Mouse (Mus musculus): ENCODE measurements around the gene Msh3. TPM values are rescaled to one million over a fixed set of nuclear protein-coding genes. Genes with fewer than 3 reads are reported as not detected.

Gene Msh3
- polyA plus RNA-seq, 1 experiment, result 33.7 TPM

GRCm38 (mm10) chr13:92339787-92340186, 15.0 kb downstream of the Msh3 start:
- peaks cover 17% of the 10 kb centered on the region for H3K36me3 ChIP-seq (ENCODE audit: control insufficient read depth, insufficient read depth, low read length, poor library complexity, severe bottlenecking)
- H3K4me3 ChIP-seq (ENCODE audit: low read depth, low read length), result no peak overlapping the region
- H3K9ac ChIP-seq (ENCODE audit: low read depth, poor library complexity, severe bottlenecking), result no peak overlapping the region
- no peak for TF ChIP-seq EP300 (IDR thresholded peaks at IDR 0.05; ENCODE audit: insufficient read depth, low read depth, low read length)
- TF ChIP-seq CTCF (IDR thresholded peaks at IDR 0.05; ENCODE audit: low read depth, low read length), result no peak
- no peak for TF ChIP-seq POLR2A (IDR thresholded peaks at IDR 0.05; ENCODE audit: insufficient read depth, low read length)
- no peaks in the 10 kb centered on the region for H3K27me3 ChIP-seq (ENCODE audit: control insufficient read depth, insufficient read depth, low read length, poor library complexity, severe bottlenecking)
- no peaks in the 10 kb centered on the region for H3K4me1 ChIP-seq (ENCODE audit: control insufficient read depth, insufficient read depth, low read length)
- no peaks in the 10 kb centered on the region for H3K9me3 ChIP-seq (replicated peaks; ENCODE audit: control insufficient read depth, insufficient read depth, low read length, poor library complexity, severe bottlenecking)
- no peak overlapping the region for H3K27ac ChIP-seq (ENCODE audit: insufficient read depth, low read length)

DNA sequence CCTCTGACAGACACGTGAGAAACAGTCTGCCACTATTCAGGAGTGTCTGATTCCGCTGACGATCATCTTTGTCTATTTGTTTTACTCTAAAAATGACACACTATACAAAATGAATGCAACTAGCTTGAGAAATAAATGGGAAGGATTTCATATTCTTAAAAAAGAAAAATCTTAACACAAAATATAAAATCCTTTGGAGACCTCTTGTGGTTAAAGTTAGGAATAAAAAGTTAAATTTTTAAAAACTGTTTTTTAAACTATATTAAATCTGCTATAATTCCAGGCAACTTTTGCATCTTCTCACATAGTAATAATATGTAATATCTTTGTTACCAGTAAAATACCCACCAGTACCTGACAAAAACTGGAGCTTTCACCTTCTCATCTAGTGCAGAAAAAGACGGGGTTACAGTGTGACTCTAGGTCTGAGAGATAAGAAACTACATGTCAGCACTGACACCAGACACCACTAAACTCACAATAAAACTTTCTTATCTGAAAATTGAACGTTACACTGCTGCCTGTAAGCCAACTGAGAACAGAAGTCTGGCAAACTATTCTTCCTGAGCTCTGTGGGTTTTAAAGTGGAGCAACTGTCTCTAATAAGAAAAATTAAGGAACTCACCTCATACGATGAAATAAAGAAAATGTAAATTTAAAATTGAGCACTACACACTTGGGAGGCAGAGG, 16.9 kb downstream of the Msh3 start:
- Histone ChIP-seq H3K27me3 (ENCODE audit: control insufficient read depth, insufficient read depth, low read length, poor library complexity, severe bottlenecking) (no peaks in the 10 kb centered on the region), H3K36me3 (ENCODE audit: control insufficient read depth, insufficient read depth, low read length, poor library complexity, severe bottlenecking) (peaks cover 2% of the 10 kb centered on the region; the same call in 1 of the 2 replicates), H3K9me3 (replicated peaks; ENCODE audit: control insufficient read depth, insufficient read depth, low read length, poor library complexity, severe bottlenecking) (no peaks in the 10 kb centered on the region), H3K9ac (ENCODE audit: low read depth, poor library complexity, severe bottlenecking) (no peak overlapping the region), H3K4me3 (ENCODE audit: low read depth, low read length) (no peak overlapping the region), H3K4me1 (ENCODE audit: control insufficient read depth, insufficient read depth, low read length) (peaks cover 2% of the 10 kb centered on the region), H3K27ac (ENCODE audit: insufficient read depth, low read length) (no peak overlapping the region)
- TF ChIP-seq CTCF (IDR thresholded peaks at IDR 0.05; ENCODE audit: low read depth, low read length) (no peak), EP300 (IDR thresholded peaks at IDR 0.05; ENCODE audit: insufficient read depth, low read depth, low read length) (no peak)

- no peak for TF ChIP-seq POLR2A (IDR thresholded peaks at IDR 0.05; ENCODE audit: insufficient read depth, low read length)
- no peak for TF ChIP-seq CTCF (IDR thresholded peaks at IDR 0.05; ENCODE audit: low read depth, low read length)
- no peak for TF ChIP-seq EP300 (IDR thresholded peaks at IDR 0.05; ENCODE audit: insufficient read depth, low read depth, low read length)
- no peak overlapping the region for H3K9ac ChIP-seq (ENCODE audit: low read depth, poor library complexity, severe bottlenecking)
- no peaks in the 10 kb centered on the region for H3K9me3 ChIP-seq (replicated peaks; ENCODE audit: control insufficient read depth, insufficient read depth, low read length, poor library complexity, severe bottlenecking)
- H3K27me3 ChIP-seq (ENCODE audit: control insufficient read depth, insufficient read depth, low read length, poor library complexity, severe bottlenecking), result no peaks in the 10 kb centered on the region
- H3K4me1 ChIP-seq (ENCODE audit: control insufficient read depth, insufficient read depth, low read length), result peaks cover 2% of the 10 kb centered on the region
- no peak overlapping the region for H3K4me3 ChIP-seq (ENCODE audit: low read depth, low read length)
- H3K36me3 ChIP-seq (ENCODE audit: control insufficient read depth, insufficient read depth, low read length, poor library complexity, severe bottlenecking), result 0 out of 2 replicates have a peak, but pooled peaks cover 2% of the 10 kb centered on the region
- no peak overlapping the region for H3K27ac ChIP-seq (ENCODE audit: insufficient read depth, low read length)
Observed at GRCm38 (mm10) chr13:92336857-92337256, 17.9 kb downstream of the Msh3 start.

- peaks cover 3% of the 10 kb centered on the region; the same call in 1 of the 2 replicates for H3K36me3 ChIP-seq (ENCODE audit: control insufficient read depth, insufficient read depth, low read length, poor library complexity, severe bottlenecking)
Observed at GRCm38 (mm10) chr13:92332103-92332879, 22.5 kb downstream of the Msh3 start.

GRCm38 (mm10) chr13:92330621-92331020, 24.2 kb downstream of the Msh3 start:
- H3K36me3 ChIP-seq (ENCODE audit: control insufficient read depth, insufficient read depth, low read length, poor library complexity, severe bottlenecking), result peaks cover 3% of the 10 kb centered on the region; the same call in 1 of the 2 replicates
- no peak overlapping the region for H3K27ac ChIP-seq (ENCODE audit: insufficient read depth, low read length)
- no peak overlapping the region for H3K4me3 ChIP-seq (ENCODE audit: low read depth, low read length)
- H3K27me3 ChIP-seq (ENCODE audit: control insufficient read depth, insufficient read depth, low read length, poor library complexity, severe bottlenecking), result no peaks in the 10 kb centered on the region
- no peaks in the 10 kb centered on the region for H3K9me3 ChIP-seq (replicated peaks; ENCODE audit: control insufficient read depth, insufficient read depth, low read length, poor library complexity, severe bottlenecking)
- peaks cover 2% of the 10 kb centered on the region for H3K4me1 ChIP-seq (ENCODE audit: control insufficient read depth, insufficient read depth, low read length)
- no peak overlapping the region for H3K9ac ChIP-seq (ENCODE audit: low read depth, poor library complexity, severe bottlenecking)
- no peak for TF ChIP-seq POLR2A (IDR thresholded peaks at IDR 0.05; ENCODE audit: insufficient read depth, low read length)

More at GRCm38 (mm10) chr13:92332103-92332879, 22.5 kb downstream of the Msh3 start:
- Histone ChIP-seq H3K4me1 (ENCODE audit: control insufficient read depth, insufficient read depth, low read length) (peaks cover 2% of the 10 kb centered on the region), H3K27me3 (ENCODE audit: control insufficient read depth, insufficient read depth, low read length, poor library complexity, severe bottlenecking) (no peaks in the 10 kb centered on the region), H3K4me3 (ENCODE audit: low read depth, low read length) (no peak overlapping the region), H3K9ac (ENCODE audit: low read depth, poor library complexity, severe bottlenecking) (no peak overlapping the region), H3K27ac (ENCODE audit: insufficient read depth, low read length) (no peak overlapping the region), H3K9me3 (replicated peaks; ENCODE audit: control insufficient read depth, insufficient read depth, low read length, poor library complexity, severe bottlenecking) (no peaks in the 10 kb centered on the region)
- no peak for TF ChIP-seq POLR2A (IDR thresholded peaks at IDR 0.05; ENCODE audit: insufficient read depth, low read length)
- 0 out of 2 replicates have a peak, but pooled peaks have one; percentile 11 for TF ChIP-seq EP300 (IDR thresholded peaks at IDR 0.05; ENCODE audit: insufficient read depth, low read depth, low read length)
- TF ChIP-seq CTCF (IDR thresholded peaks at IDR 0.05; ENCODE audit: low read depth, low read length), result no peak

GRCm38 (mm10) chr13:92328000-92328399, 26.8 kb downstream of the Msh3 start:
- Histone ChIP-seq H3K4me3 (ENCODE audit: low read depth, low read length) (no peak overlapping the region), H3K36me3 (ENCODE audit: control insufficient read depth, insufficient read depth, low read length, poor library complexity, severe bottlenecking) (peaks cover 3% of the 10 kb centered on the region; the same call in 1 of the 2 replicates), H3K9ac (ENCODE audit: low read depth, poor library complexity, severe bottlenecking) (no peak overlapping the region), H3K27me3 (ENCODE audit: control insufficient read depth, insufficient read depth, low read length, poor library complexity, severe bottlenecking) (no peaks in the 10 kb centered on the region), H3K27ac (ENCODE audit: insufficient read depth, low read length) (no peak overlapping the region), H3K4me1 (ENCODE audit: control insufficient read depth, insufficient read depth, low read length) (no peaks in the 10 kb centered on the region), H3K9me3 (replicated peaks; ENCODE audit: control insufficient read depth, insufficient read depth, low read length, poor library complexity, severe bottlenecking) (no peaks in the 10 kb centered on the region)
- no peak for TF ChIP-seq POLR2A (IDR thresholded peaks at IDR 0.05; ENCODE audit: insufficient read depth, low read length)
- no peak for TF ChIP-seq CTCF (IDR thresholded peaks at IDR 0.05; ENCODE audit: low read depth, low read length)
- TF ChIP-seq EP300 (IDR thresholded peaks at IDR 0.05; ENCODE audit: insufficient read depth, low read depth, low read length), result no peak

All from ES-Bruce4 (cell line).